Mouse (Mus musculus) heart, embryonic 16.5 days (tissue): ENCODE data around the gene Rala. TPM values are rescaled to one million over a fixed set of nuclear protein-coding genes. Genes with fewer than 3 reads are reported as not detected.

Source experiments
- ATAC-seq: fragments of 200-750 bp; cut with Nextera tagmentation; replicated peaks from 2 replicates; pipeline ENCODE4 v1.8.0; 2017; ENCODE audit warnings: moderate number of reproducible peaks; ENCODE audit not compliant: insufficient read depth, low FRiP score; ENCODE audit errors: extremely low read depth
- H3K27ac ChIP-seq: fragments of 300-500 bp; sonication (generic); 2 replicates; pipeline ENCODE4 v1.5.1; 2014; ENCODE audit warnings: mild to moderate bottlenecking, low read length, control low read depth, moderate library complexity
- H3K27me3 ChIP-seq: fragments of 300-500 bp; sonication (generic); 2 replicates; pipeline ENCODE4 v1.6.1; 2014; ENCODE audit warnings: low read length, mixed read lengths; ENCODE audit not compliant: control insufficient read depth, insufficient read depth
- H3K36me3 ChIP-seq: fragments of 300-500 bp; sonication (generic); 2 replicates; pipeline ENCODE4 v1.6.1; 2014; ENCODE audit not compliant: control insufficient read depth, insufficient read depth
- H3K4me1 ChIP-seq: fragments of 300-500 bp; sonication (generic); 2 replicates; pipeline ENCODE4 v1.6.1; 2014; ENCODE audit warnings: low read length, mixed read lengths; ENCODE audit not compliant: control insufficient read depth, insufficient read depth
- H3K4me2 ChIP-seq: fragments of 300-500 bp; sonication (generic); 2 replicates; pipeline ENCODE4 v1.6.1; 2014; ENCODE audit warnings: low read depth, mild to moderate bottlenecking, control low read depth, low read length
- H3K4me3 ChIP-seq: fragments of 300-500 bp; sonication (generic); 2 replicates; pipeline ENCODE4 v1.5.1; 2014; ENCODE audit warnings: mild to moderate bottlenecking, control low read depth, low read length
- H3K9ac ChIP-seq: fragments of 300-500 bp; sonication (generic); 2 replicates; pipeline ENCODE4 v1.6.1; 2014; ENCODE audit warnings: low read length, control low read depth
- H3K9me3 ChIP-seq: fragments of 300-500 bp; sonication (generic); replicated peaks from 2 replicates; pipeline ENCODE4 v1.6.1; 2016; ENCODE audit warnings: low read length; ENCODE audit not compliant: control insufficient read depth
- WGBS: fragments of 180-500 bp; shearing (Covaris S2); extraction: QIAGEN DNeasy Blood & Tissue Kit; methylation state at CpG from one replicate; pipeline ENCODE4 v1.1.7; 2014; 5-methylcytosine and 5-hydroxymethylcytosine counted together
- polyA plus RNA-seq: library from polyadenylated mRNA; unstranded; fragments of >200 nt; fragmentation: Nextera tagmentation; extraction: Ambion mirVana; gene quantifications from 2 replicates; pipeline ENCODE4 v1.2.1, GENCODE M21; 2015

Gene Rala
- polyA plus RNA-seq: 83.8 and 86.0 TPM in 2 replicates

DNA sequence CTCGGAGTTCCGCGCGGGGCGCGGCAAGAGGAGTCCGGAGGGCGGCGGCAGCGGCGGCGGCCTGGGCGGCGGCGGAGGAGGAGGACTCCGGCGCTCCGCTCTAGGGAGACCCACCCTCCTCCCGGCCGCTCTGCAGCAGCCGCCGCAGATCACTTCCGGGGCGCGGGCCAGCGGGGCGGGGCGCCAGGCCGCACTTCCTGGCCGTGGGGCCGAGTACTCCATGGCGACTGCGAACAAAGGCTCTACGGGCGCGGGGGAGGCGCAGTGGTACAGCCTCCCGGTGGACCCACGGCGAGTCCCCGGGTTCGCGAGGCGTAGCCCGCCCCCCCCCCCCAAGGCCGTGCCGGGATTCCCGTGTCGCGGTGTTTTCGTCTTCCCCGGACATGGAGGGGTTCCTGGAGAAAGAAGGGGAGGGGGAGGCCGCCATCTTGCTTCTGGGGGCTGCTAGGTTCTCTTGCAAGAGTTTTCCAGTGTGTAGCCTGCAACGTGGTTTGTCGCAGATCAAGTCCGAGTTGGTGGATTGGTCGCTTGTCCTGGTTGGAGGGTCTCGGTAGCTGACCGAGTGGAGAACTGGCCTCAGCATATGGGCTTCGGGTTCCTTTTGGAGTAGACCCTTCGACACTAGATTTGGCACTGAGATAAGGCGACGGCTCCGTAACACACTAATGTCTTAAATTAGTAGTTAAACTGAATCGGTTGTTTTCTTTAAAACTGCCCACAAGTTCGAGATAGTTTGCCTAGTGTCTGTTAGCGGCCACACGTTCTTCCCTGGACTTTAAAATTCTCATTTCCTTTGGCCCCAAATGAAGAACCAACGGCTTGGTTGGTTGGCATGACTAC is at the start of gene Rala:
Gene Rala, minus strand, starts transcription at position 162 of the 840 bp plus-strand sequence.
- 5% methylated on average over 63 of the region's 69 CpGs for WGBS

DNA sequence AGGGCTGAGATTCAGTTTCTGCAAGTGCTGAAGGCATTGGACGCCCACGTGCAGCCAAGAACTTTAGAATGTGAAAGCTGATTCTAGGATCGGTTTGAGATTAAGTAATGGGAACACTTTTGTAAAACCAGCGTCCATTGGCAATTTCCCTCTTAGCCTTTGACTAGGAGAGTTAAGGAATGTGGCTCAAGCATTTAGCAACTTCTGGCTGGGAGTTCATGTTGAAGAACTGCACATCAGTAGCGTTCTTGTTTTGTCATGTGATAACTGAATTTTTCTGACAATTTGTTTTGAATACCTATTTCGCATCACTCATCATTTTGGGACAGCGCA is 49.4 kb upstream of the Rala start:
- H3K9ac ChIP-seq: peak overlapping the region; percentile 88
- peak overlapping the region; percentile 9; the same call in 1 of the 2 replicates for H3K27ac ChIP-seq
- H3K4me1 ChIP-seq: peaks cover 6% of the 10 kb centered on the region
- no peaks in the 10 kb centered on the region; the same call in 1 of the 2 replicates for H3K36me3 ChIP-seq
- H3K27me3 ChIP-seq: no peaks in the 10 kb centered on the region
- 35% methylated on average over 7 of the region's 7 CpGs for WGBS
- peak overlapping the region; percentile 88 for H3K4me2 ChIP-seq
- no peaks in the 10 kb centered on the region for H3K9me3 ChIP-seq
- H3K4me3 ChIP-seq: peak overlapping the region; percentile 88
- ATAC-seq: no peak

More for the DNA sequence above, at the start of gene Rala:
- peak; percentile 100 for ATAC-seq
- Histone ChIP-seq H3K27ac (peak within 1 kb of the TSS; percentile 93), H3K4me1 (peaks cover 16% of the 10 kb centered on the region), H3K9ac (peak within 1 kb of the TSS; percentile 94), H3K4me2 (peak within 1 kb of the TSS; percentile 85), H3K27me3 (no peaks in the 10 kb centered on the region), H3K9me3 (no peaks in the 10 kb centered on the region), H3K4me3 (peak within 1 kb of the TSS; percentile 93), H3K36me3 (no peaks in the 10 kb centered on the region)

DNA sequence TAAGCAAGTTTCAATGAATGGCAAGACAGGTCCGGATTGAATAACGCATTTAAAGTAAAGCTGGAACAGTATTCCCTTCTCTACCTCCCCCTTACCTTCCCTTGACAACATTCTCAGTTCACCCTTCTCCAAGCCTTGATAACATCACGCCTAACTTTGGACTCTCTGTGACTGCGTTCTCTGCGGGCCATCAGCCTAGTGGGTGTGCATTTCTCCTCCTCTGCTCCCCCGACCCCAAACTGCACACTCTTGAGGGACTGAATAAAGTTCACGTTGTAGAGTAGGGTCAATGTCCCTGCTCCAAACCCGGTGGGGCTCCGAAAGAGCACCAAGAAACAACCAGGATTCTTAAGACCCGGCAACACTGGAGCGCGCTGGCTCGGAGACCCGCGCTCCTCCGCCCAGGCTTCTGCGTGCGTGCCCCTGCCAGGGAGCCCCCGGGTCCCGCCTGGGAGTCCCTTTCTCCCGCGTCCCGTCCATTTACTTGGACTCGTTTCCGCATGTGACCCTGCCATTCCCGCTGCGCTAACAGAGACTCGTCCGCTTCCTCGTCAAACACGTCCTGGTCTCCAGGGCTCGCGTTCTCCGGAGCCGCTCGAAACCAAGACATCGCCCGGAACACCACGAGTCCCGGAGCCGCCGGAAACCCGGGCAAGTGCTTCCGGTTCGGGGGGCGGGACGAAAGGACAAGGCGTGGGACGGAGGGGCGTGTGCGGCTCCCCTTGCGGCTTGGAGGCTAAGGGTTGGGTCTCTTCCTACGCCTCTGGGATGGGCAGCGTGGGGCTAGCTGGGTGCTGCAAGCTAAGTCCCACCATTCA is 48.9 kb upstream of the Rala start, which contains the start of gene Yae1d1:
Gene Yae1d1, minus strand, starts transcription at position 653 of the 818 bp plus-strand sequence.
- H3K4me1 ChIP-seq: peaks cover 6% of the 10 kb centered on the region
- peak within 1 kb of the TSS; percentile 88 for H3K4me3 ChIP-seq
- peak within 1 kb of the TSS; percentile 88 for H3K9ac ChIP-seq
- H3K4me2 ChIP-seq: peak within 1 kb of the TSS; percentile 88
- ATAC-seq: peak; percentile 96
- no peaks in the 10 kb centered on the region for H3K9me3 ChIP-seq
- under 1% methylated on average over 54 of the region's 54 CpGs for WGBS
- H3K36me3 ChIP-seq: no peaks in the 10 kb centered on the region; the same call in 1 of the 2 replicates
- H3K27ac ChIP-seq: peak within 1 kb of the TSS; percentile 90
- no peaks in the 10 kb centered on the region for H3K27me3 ChIP-seq

DNA sequence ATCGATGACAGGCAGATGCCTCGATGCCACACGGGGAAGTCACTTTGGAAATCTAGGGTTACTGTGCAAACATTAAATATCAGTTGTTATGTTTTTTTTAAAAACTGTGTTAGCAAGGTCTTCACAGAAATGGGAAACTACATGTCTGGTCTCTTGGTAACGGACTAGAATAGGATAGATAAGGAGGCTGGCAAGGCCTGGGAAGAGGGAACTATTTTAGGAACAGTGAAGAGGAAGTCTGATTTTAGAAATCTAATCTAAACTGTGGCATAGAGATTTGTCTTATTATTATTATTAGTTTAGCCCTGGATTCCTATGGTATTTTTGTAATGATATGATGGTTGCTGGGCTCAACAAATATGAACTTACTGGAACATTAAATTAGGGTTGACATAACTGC is 48.0 kb upstream of the Rala start:
- peaks cover 8% of the 10 kb centered on the region for H3K36me3 ChIP-seq
- no peaks in the 10 kb centered on the region for H3K9me3 ChIP-seq
- WGBS: 22% methylated on average over 4 of the region's 4 CpGs
- H3K4me2 ChIP-seq: peak overlapping the region; percentile 88
- peak overlapping the region; percentile 88 for H3K4me3 ChIP-seq
- no peaks in the 10 kb centered on the region for H3K27me3 ChIP-seq
- H3K9ac ChIP-seq: peak overlapping the region; percentile 88
- peaks cover 6% of the 10 kb centered on the region for H3K4me1 ChIP-seq
- H3K27ac ChIP-seq: peak overlapping the region; percentile 25; the same call in 1 of the 2 replicates
- no peak for ATAC-seq

DNA sequence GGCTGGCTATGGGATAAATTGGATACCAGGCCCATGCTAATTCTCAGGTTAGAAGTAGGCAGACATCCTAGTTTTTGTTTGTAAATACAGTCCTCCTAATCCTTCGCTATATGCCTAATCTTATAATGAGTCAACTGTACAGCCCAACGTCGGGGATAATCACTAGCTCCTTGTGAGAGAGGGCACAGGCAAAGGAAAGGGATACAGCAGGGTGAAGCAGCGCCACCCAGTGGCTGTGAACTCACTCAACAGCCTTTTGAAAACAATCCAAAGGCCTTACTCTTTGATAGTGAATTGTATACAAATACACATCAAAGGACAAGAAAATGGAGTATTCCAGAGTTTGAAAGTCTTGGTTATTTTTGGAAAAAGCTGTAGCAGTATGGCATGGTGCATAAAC is 39.2 kb upstream of the Rala start:
- no peak overlapping the region for H3K4me3 ChIP-seq
- no peak overlapping the region for H3K9ac ChIP-seq
- ATAC-seq: no peak
- H3K36me3 ChIP-seq: peaks cover 20% of the 10 kb centered on the region
- H3K9me3 ChIP-seq: no peaks in the 10 kb centered on the region
- no peaks in the 10 kb centered on the region for H3K27me3 ChIP-seq
- H3K4me1 ChIP-seq: no peaks in the 10 kb centered on the region
- 36% methylated on average over 4 of the region's 4 CpGs for WGBS
- no peak overlapping the region for H3K4me2 ChIP-seq
- no peak overlapping the region for H3K27ac ChIP-seq

DNA sequence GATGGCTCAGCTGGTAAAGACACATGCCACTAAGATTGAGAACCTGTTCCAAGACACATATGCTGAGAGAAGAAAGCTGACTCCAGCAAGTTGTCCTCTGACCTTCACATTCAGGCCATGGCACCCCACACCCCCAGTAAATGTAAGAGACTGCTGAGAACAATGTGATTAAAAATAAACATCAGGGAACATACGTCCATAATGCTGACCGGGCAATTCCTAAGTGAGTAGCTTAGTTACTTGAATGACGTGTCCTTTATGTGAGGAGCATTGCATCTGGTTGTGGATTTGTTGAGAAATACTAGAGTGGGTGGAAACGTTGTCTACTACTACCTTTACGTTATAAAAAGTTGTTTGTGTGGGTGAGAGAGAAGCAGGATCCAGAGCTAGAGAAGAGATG is 38.6 kb upstream of the Rala start:
- peaks cover 18% of the 10 kb centered on the region for H3K36me3 ChIP-seq
- no peaks in the 10 kb centered on the region for H3K27me3 ChIP-seq
- no peak overlapping the region for H3K9ac ChIP-seq
- no peak overlapping the region for H3K4me2 ChIP-seq
- 69% methylated on average over 5 of the region's 5 CpGs for WGBS
- no peaks in the 10 kb centered on the region for H3K4me1 ChIP-seq
- H3K4me3 ChIP-seq: no peak overlapping the region
- H3K9me3 ChIP-seq: no peaks in the 10 kb centered on the region
- no peak for ATAC-seq
- H3K27ac ChIP-seq: no peak overlapping the region

DNA sequence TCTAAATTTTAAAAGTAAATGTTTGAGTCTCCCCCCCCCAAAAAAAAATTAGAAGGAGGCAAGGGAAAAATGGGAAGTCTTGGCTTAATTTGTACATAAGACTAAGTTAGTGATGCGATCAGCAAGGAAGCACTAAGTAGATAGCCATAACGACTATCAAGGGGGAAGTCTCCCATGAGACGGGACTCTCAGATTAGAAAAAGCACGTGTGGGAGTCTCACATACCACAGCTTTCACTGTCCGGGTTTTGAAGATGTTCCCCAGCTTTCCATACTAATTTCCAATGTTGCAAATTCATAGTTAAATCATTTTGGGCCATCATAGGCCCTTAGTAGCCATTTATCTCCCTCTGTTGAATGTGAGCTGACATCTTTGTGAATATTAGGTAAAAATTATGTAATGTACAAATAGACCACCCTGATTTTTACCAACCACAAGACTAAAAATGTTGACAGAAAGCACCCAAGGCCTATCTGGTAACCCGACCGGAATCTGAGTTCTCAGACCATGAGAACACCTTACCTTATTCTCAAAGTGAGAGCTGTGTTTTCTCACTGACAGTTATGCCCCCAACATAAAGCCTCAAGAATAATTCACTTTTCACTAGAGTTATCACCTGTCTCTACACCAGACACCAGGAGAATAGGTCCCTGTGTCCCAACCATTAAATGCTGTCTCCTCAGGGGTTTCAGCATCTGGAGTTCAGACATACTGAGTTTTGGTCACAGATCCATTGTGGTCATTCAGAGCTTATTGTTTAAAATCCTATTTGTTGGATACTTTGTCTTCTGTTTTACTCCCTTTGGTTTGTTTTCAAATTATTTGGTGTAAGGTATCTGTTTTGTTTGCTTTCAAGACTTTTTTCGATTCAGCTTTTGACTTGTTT is 33.1 kb upstream of the Rala start:
- no peak for ATAC-seq
- H3K9ac ChIP-seq: no peak overlapping the region
- H3K27me3 ChIP-seq: no peaks in the 10 kb centered on the region
- no peaks in the 10 kb centered on the region for H3K36me3 ChIP-seq
- H3K9me3 ChIP-seq: no peaks in the 10 kb centered on the region
- WGBS: 61% methylated on average over 8 of the region's 8 CpGs
- H3K4me1 ChIP-seq: no peaks in the 10 kb centered on the region
- H3K27ac ChIP-seq: no peak overlapping the region
- no peak overlapping the region for H3K4me2 ChIP-seq
- H3K4me3 ChIP-seq: no peak overlapping the region

DNA sequence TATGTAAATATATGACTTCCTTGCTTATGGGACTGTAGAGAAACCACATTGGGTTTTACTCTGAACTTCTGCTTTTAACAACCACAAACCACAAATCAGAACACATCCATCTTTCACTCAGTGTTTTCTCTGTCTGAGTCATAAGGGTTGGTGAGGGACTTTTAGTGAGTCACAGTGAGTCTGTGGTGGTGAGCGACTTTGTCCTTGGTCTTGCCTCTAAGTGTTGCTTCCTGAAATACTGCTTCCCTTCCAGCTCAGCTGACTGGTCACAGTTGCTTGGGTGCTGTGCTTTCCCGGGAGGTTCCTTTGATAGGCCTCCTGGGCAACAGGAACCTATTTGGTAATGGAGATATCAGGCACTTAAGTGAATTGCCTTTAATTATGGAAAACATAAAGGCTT is 31.9 kb upstream of the Rala start:
- Histone ChIP-seq H3K4me2 (no peak overlapping the region), H3K36me3 (no peaks in the 10 kb centered on the region), H3K27me3 (no peaks in the 10 kb centered on the region), H3K9ac (no peak overlapping the region), H3K4me3 (no peak overlapping the region), H3K27ac (no peak overlapping the region), H3K9me3 (no peaks in the 10 kb centered on the region), H3K4me1 (no peaks in the 10 kb centered on the region)
- no peak; the same call in 1 of the 2 replicates for ATAC-seq
- WGBS: 22% methylated on average over 2 of the region's 2 CpGs
